Mouse (Mus musculus) heart, postnatal 0 days (tissue): ENCODE measurements at regions not wholly inside any gene's neighbourhood (a gene's known extent, or its start where the extent isn't known, plus 50 kb on each side); places are given as distances from the start of the nearest gene placed in this dataset.

ENCODE experiments used
- ATAC-seq: fragments of 200-750 bp; cut with Nextera tagmentation; 2 replicates; pipeline ENCODE4 v1.8.0; 2017; ENCODE audit warnings: low read depth, moderate number of reproducible peaks, moderate library complexity; ENCODE audit not compliant: insufficient read depth
- DNase-seq: peaks from one replicate; pipeline ENCODE4 v3.0.0-alpha.2; 2016; ENCODE audit warnings: low spot score
- H3K27ac ChIP-seq: fragments of 300-500 bp; sonication (generic); 2 replicates; pipeline ENCODE4 v1.5.1; 2014; ENCODE audit warnings: low read depth, mild to moderate bottlenecking
- H3K27me3 ChIP-seq: fragments of 300-500 bp; sonication (generic); 2 replicates; pipeline ENCODE4 v1.6.1; 2014; ENCODE audit warnings: low read length, mixed read lengths; ENCODE audit not compliant: control insufficient read depth, insufficient read depth
- H3K36me3 ChIP-seq: fragments of 300-500 bp; sonication (generic); replicated peaks from 2 replicates; pipeline ENCODE4 v1.6.1; 2014; ENCODE audit warnings: low read length, mixed read lengths; ENCODE audit not compliant: control insufficient read depth, insufficient read depth
- H3K4me1 ChIP-seq: fragments of 300-500 bp; sonication (generic); 2 replicates; pipeline ENCODE4 v1.6.1; 2014; ENCODE audit warnings: antibody characterized with exemption; ENCODE audit not compliant: control insufficient read depth, insufficient read depth
- H3K4me2 ChIP-seq: fragments of 300-500 bp; sonication (generic); 2 replicates; pipeline ENCODE4 v1.6.1; 2014; ENCODE audit warnings: low read depth, mild to moderate bottlenecking, low read length, moderate library complexity
- H3K4me3 ChIP-seq: fragments of 300-500 bp; sonication (generic); 2 replicates; pipeline ENCODE4 v1.5.1; 2014; ENCODE audit warnings: low read depth, low read length
- H3K9ac ChIP-seq: fragments of 300-500 bp; sonication (generic); replicated peaks from 2 replicates; pipeline ENCODE4 v1.6.1; 2014; ENCODE audit warnings: low read depth, low read length, mixed read lengths
- H3K9me3 ChIP-seq: fragments of 300-500 bp; sonication (generic); replicated peaks from 2 replicates; pipeline ENCODE4 v1.6.1; 2016; ENCODE audit warnings: low read length; ENCODE audit not compliant: control insufficient read depth
- CTCF ChIP-seq: IDR thresholded peaks from 2 replicates; pipeline ENCODE4 v1.5.1; 2016; ENCODE audit warnings: antibody characterized with exemption, control low read depth, low read depth
- EP300 ChIP-seq: IDR thresholded peaks from 2 replicates; pipeline ENCODE4 v1.6.1; 2016; ENCODE audit warnings: antibody characterized with exemption, low read depth
- WGBS: fragments of 180-500 bp; shearing (Covaris S2); extraction: QIAGEN DNeasy Blood & Tissue Kit; methylation state at CpG from one replicate; pipeline ENCODE4 v1.1.7; 2014; 5-methylcytosine and 5-hydroxymethylcytosine counted together

GRCm38 (mm10) chr13:90584766-90585165 is 320.4 kb downstream of the Atp6ap1l start:
- no peak for TF ChIP-seq EP300
- TF ChIP-seq CTCF: no peak
- Histone ChIP-seq H3K27ac (no peak overlapping the region), H3K27me3 (no peaks in the 10 kb centered on the region), H3K36me3 (no peaks in the 10 kb centered on the region), H3K4me1 (no peaks in the 10 kb centered on the region), H3K4me2 (no peak overlapping the region), H3K9ac (no peak overlapping the region), H3K4me3 (no peak overlapping the region), H3K9me3 (no peaks in the 10 kb centered on the region)
- DNase-seq: no peak
- no peak for ATAC-seq
- WGBS: 88% methylated on average over 2 of the region's 2 CpGs

DNA sequence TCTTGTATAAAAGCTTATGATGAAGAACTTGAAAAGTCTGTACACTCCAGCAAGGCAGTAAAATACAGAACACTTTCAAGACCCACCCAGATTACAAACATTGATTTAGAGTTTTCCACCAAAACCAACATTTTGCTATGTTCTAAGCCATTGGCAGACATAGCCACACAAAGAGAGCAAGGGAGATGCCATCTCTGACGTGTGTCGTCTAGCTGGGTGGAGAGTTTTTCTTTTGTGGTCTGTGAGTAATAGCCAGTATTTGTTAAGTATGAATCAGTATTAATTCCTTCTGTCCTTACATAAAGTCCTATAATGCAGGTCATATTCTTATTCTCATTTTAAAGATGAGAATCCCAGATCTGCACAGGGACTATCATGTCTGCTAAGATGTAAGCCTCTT is 329.8 kb downstream of the Atp6ap1l start:
- Histone ChIP-seq H3K36me3 (no peaks in the 10 kb centered on the region), H3K4me3 (no peak overlapping the region), H3K9ac (no peak overlapping the region), H3K4me2 (no peak overlapping the region), H3K9me3 (no peaks in the 10 kb centered on the region), H3K27ac (no peak overlapping the region), H3K27me3 (no peaks in the 10 kb centered on the region), H3K4me1 (no peaks in the 10 kb centered on the region)
- WGBS: 88% methylated on average over 2 of the region's 2 CpGs
- TF ChIP-seq CTCF: no peak
- TF ChIP-seq EP300: no peak
- ATAC-seq: no peak
- no peak for DNase-seq

- DNase-seq (no peak), ATAC-seq (no peak)
- no peaks in the 10 kb centered on the region for H3K36me3 ChIP-seq
- no peak overlapping the region for H3K4me2 ChIP-seq
- no peak overlapping the region for H3K4me3 ChIP-seq
- H3K27ac ChIP-seq: no peak overlapping the region
- TF ChIP-seq EP300 (no peak), CTCF (no peak)
- H3K9me3 ChIP-seq: no peaks in the 10 kb centered on the region
- no peak overlapping the region for H3K9ac ChIP-seq
- no peaks in the 10 kb centered on the region for H3K4me1 ChIP-seq
- 74% methylated on average over 2 of the region's 2 CpGs for WGBS
- H3K27me3 ChIP-seq: no peaks in the 10 kb centered on the region
Observed at GRCm38 (mm10) chr13:90572580-90572979, 332.6 kb downstream of the Atp6ap1l start.

DNA sequence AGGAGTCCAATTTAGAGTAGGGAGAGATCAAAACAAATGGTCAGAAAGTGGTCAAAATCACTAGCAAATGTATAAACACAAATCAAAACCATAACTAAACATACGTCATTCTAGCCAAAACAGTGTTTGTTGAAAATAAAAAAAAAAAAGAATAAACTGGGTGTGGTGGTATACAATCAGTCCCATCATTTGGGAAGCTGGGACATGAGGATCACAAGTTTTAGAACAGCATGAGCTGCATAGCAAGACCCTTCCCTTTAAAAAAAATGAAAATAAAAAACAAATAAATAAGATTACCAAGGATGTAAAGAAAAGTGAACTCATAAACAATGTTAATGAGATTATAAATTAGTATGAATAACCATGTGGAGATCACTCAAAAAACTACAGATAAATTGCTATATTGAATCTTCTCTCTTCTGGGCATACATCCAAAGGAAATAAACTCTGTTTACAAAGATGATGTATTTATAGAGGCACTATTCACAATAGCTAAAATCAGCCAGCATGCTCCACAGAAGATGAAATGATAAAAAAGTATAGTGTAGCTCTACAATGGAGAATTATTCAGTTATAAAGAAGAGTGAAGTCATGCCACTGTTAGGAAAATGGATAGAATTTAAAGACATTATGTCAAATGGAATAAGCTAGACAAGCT is 341.8 kb downstream of the Atp6ap1l start:
- Histone ChIP-seq H3K9ac (no peak overlapping the region), H3K4me1 (no peaks in the 10 kb centered on the region), H3K4me3 (no peak overlapping the region), H3K27ac (no peak overlapping the region), H3K27me3 (no peaks in the 10 kb centered on the region), H3K4me2 (no peak overlapping the region), H3K36me3 (no peaks in the 10 kb centered on the region), H3K9me3 (no peaks in the 10 kb centered on the region)
- 84% methylated on average over 1 of the region's 1 CpGs for WGBS
- DNase-seq: no peak
- no peak for ATAC-seq
- no peak for TF ChIP-seq EP300

GRCm38 (mm10) chr13:90560095-90560494 is 345.1 kb downstream of the Atp6ap1l start:
- Histone ChIP-seq H3K27me3 (no peaks in the 10 kb centered on the region), H3K4me1 (no peaks in the 10 kb centered on the region), H3K36me3 (no peaks in the 10 kb centered on the region), H3K9ac (no peak overlapping the region), H3K27ac (no peak overlapping the region), H3K9me3 (no peaks in the 10 kb centered on the region), H3K4me2 (no peak overlapping the region), H3K4me3 (no peak overlapping the region)
- WGBS: 48% methylated on average over 1 of the region's 1 CpGs
- DNase-seq (peak; percentile 60), ATAC-seq (no peak)
- no peak for TF ChIP-seq EP300
- 0 out of 2 replicates have a peak, but pooled peaks have one; percentile 3 for TF ChIP-seq CTCF

GRCm38 (mm10) chr13:90559481-90559880 is 345.7 kb downstream of the Atp6ap1l start:
- no peak overlapping the region for H3K27ac ChIP-seq
- no peaks in the 10 kb centered on the region for H3K27me3 ChIP-seq
- TF ChIP-seq EP300 (no peak), CTCF (no peak)
- no peak overlapping the region for H3K4me2 ChIP-seq
- 85% methylated on average over 2 of the region's 2 CpGs for WGBS
- ATAC-seq: no peak
- H3K4me1 ChIP-seq: no peaks in the 10 kb centered on the region
- H3K36me3 ChIP-seq: no peaks in the 10 kb centered on the region
- no peak overlapping the region for H3K9ac ChIP-seq
- no peaks in the 10 kb centered on the region for H3K9me3 ChIP-seq
- DNase-seq: no peak
- H3K4me3 ChIP-seq: no peak overlapping the region
